In the genomic region with DNA sequence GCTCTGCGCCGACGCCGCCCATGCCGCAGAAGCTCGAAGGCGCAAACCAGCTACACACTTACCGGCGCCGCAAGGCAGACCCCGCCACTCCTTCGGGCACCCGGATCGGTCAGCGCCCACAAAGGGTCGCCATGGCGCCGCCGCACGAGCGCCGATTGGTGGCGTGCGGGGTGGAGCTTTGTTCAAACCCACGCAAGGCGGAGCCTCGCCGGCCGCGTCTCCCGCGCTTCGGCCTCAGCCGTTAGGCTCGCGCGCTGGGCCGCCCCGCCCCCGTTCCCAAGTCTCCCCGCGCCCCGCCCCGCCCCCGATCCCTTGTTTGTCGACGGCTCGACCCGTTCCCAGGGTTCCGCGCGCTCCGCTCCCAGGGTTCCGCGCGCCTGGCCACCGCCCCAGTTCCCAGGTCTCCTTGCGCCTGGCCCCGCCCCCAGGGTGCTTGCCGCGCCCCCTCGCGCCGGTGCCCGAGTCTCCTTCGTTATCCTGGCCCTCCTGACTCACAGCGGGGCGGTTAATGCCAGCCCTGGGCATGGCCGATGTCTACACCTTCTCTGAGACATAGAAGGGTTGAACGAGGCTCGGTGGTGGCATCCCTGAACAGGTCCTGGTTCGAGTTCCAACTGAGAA, we compare ENCODE assay signal across 8 mouse cellular contexts. TPM values are rescaled to one million over a fixed set of nuclear protein-coding genes. Genes with fewer than 3 reads are reported as not detected.
DNase-seq lines count a peak whose midpoint lies in the region; ATAC-seq and TF ChIP-seq lines count a peak whose summit lies in the region.

A gene (minus strand): TSS at position 180 of the 621 bp plus-strand sequence.

- peak; percentile 78 for TF ChIP-seq POLR2A in bone marrow, adult 2 months (IDR thresholded peaks at IDR 0.05; ENCODE audit: borderline replicate concordance, control insufficient read depth, low read depth, low read length)

- peaks cover 6% of the 10 kb centered on the region for H3K4me1 ChIP-seq in bone marrow, adult 2 months (ENCODE audit: control insufficient read depth, insufficient read depth, low read length)
- peaks cover 45% of the 10 kb centered on the region for H3K4me1 ChIP-seq in embryonic facial prominence, embryonic 15.5 days
- H3K4me1 ChIP-seq in kidney, embryonic 14.5 days (ENCODE audit: control insufficient read depth, insufficient read depth, low read length) = peaks cover 25% of the 10 kb centered on the region
- H3K4me1 ChIP-seq in limb, embryonic 15.5 days = peaks cover 42% of the 10 kb centered on the region

- H3K36me3 ChIP-seq in embryonic facial prominence, embryonic 15.5 days = peaks cover 39% of the 10 kb centered on the region
- peaks cover 35% of the 10 kb centered on the region for H3K36me3 ChIP-seq in kidney, embryonic 14.5 days (ENCODE audit: control insufficient read depth, insufficient read depth, low read length)
- H3K36me3 ChIP-seq in limb, embryonic 15.5 days = peaks cover 30% of the 10 kb centered on the region

- peak; percentile 97 for ATAC-seq in embryonic facial prominence, embryonic 15.5 days (ENCODE audit: insufficient number of reproducible peaks, low FRiP score, low TSS enrichment, low read depth)
- ATAC-seq in kidney, embryonic 14.5 days (ENCODE audit: low FRiP score, low TSS enrichment) = peak; percentile 98
- ATAC-seq in limb, embryonic 15.5 days (ENCODE audit: insufficient number of reproducible peaks, low FRiP score, low TSS enrichment, low read depth) = peak; percentile 97

- peak within 1 kb of the TSS; percentile 98 for H3K27ac ChIP-seq in bone marrow, adult 2 months (ENCODE audit: control insufficient read depth, insufficient read depth, low read depth, low read length, poor library complexity)
- H3K27ac ChIP-seq in embryonic facial prominence, embryonic 15.5 days (replicated peaks) = peak within 1 kb of the TSS; percentile 94
- peak within 1 kb of the TSS; percentile 95 for H3K27ac ChIP-seq in kidney, embryonic 14.5 days (ENCODE audit: low read depth, low read length)
- peak within 1 kb of the TSS; percentile 89 for H3K27ac ChIP-seq in limb, embryonic 15.5 days

- H3K4me2 ChIP-seq in embryonic facial prominence, embryonic 15.5 days (replicated peaks) = peak within 1 kb of the TSS; percentile 69
- H3K4me2 ChIP-seq in kidney, embryonic 14.5 days (replicated peaks; ENCODE audit: low read depth, low read length) = peak within 1 kb of the TSS; percentile 70
- H3K4me2 ChIP-seq in limb, embryonic 15.5 days = peak within 1 kb of the TSS; percentile 59

- WGBS in bone marrow, adult 2 months = under 1% methylated on average over 51 of the region's 72 CpGs
- under 1% methylated on average over 72 of the region's 72 CpGs for WGBS in embryonic facial prominence, embryonic 15.5 days
- WGBS in kidney, embryonic 14.5 days = under 1% methylated on average over 52 of the region's 72 CpGs
- 1% methylated on average over 68 of the region's 72 CpGs for WGBS in limb, embryonic 15.5 days

- peak; percentile 96 for DNase-seq in 416B (ENCODE audit: low read depth)
- peak; percentile 94 to 97 for DNase-seq in heart, adult 9 months (ENCODE audit: low spot score in 2 of 2)
- DNase-seq in monocyte, adult 2 months (ENCODE audit: low read depth in 1 of 2, low spot score in 2 of 2) = peak; percentile 94 to 95
- peak; percentile 97 to 98 for DNase-seq in spleen, postnatal 36 days (ENCODE audit: low spot score in 2 of 2)

- no peak for TF ChIP-seq CTCF in bone marrow, adult 2 months (IDR thresholded peaks at IDR 0.05; ENCODE audit: control insufficient read depth, insufficient read depth, low read length)

- peak within 1 kb of the TSS; percentile 97 for H3K9ac ChIP-seq in embryonic facial prominence, embryonic 15.5 days
- H3K9ac ChIP-seq in kidney, embryonic 14.5 days (ENCODE audit: low read depth, low read length) = peak within 1 kb of the TSS; percentile 97
- peak within 1 kb of the TSS; percentile 87 for H3K9ac ChIP-seq in limb, embryonic 15.5 days

- H3K9me3 ChIP-seq in embryonic facial prominence, embryonic 15.5 days (replicated peaks) = no peaks in the 10 kb centered on the region
- H3K9me3 ChIP-seq in kidney, embryonic 14.5 days (ENCODE audit: control insufficient read depth, low read length) = no peaks in the 10 kb centered on the region
- H3K9me3 ChIP-seq in limb, embryonic 15.5 days = no peaks in the 10 kb centered on the region

- no peaks in the 10 kb centered on the region for H3K27me3 ChIP-seq in embryonic facial prominence, embryonic 15.5 days
- no peaks in the 10 kb centered on the region for H3K27me3 ChIP-seq in kidney, embryonic 14.5 days (ENCODE audit: control insufficient read depth, insufficient read depth, low read length)
- H3K27me3 ChIP-seq in limb, embryonic 15.5 days = no peaks in the 10 kb centered on the region

- peak within 1 kb of the TSS; percentile 99 for H3K4me3 ChIP-seq in bone marrow, adult 2 months (replicated peaks; ENCODE audit: control insufficient read depth, low read depth, low read length)
- H3K4me3 ChIP-seq in embryonic facial prominence, embryonic 15.5 days (replicated peaks) = peak within 1 kb of the TSS; percentile 93
- H3K4me3 ChIP-seq in kidney, embryonic 14.5 days (ENCODE audit: low read length) = peak within 1 kb of the TSS; percentile 68
- peak within 1 kb of the TSS; percentile 86 for H3K4me3 ChIP-seq in limb, embryonic 15.5 days

RNA-seq across cellular contexts. Expression of the gene that starts here (rescaled TPM):
- polyA plus RNA-seq in bone marrow, adult 2 months (2011; ENCODE audit: insufficient read depth, insufficient read length, low replicate concordance, missing spikeins) = 23.4 and 40.6 TPM in 2 replicates
- polyA plus RNA-seq in embryonic facial prominence, embryonic 15.5 days (2015; fragmentation: Nextera tagmentation; extraction: Ambion mirVana) = 99.7 and 110 TPM in 2 replicates
- 117 and 148 TPM in 2 replicates for polyA plus RNA-seq in kidney, embryonic 14.5 days (2014; fragmentation: Nextera tagmentation; extraction: Ambion mirVana)
- 105 TPM in 2 replicates for polyA plus RNA-seq in limb, embryonic 15.5 days (2015; fragmentation: Nextera tagmentation; extraction: Ambion mirVana)

Comparison
In these comparisons a context has a peak if more than half of its experiments do, and no peak if none do; other contexts are left out.
1. Peak in every context shown above with its lines: DNase-seq, ATAC-seq, H3K4me3 ChIP-seq and H3K27ac ChIP-seq.